Mouse (Mus musculus) liver, adult 2 months (tissue): Measurements from ENCODE around the gene Stxbp1. TPM values are rescaled to one million over a fixed set of nuclear protein-coding genes. Genes with fewer than 3 reads are reported as not detected.

Experiments
- DNase-seq: peaks from one replicate; pipeline ENCODE4 v3.0.0-alpha.2; 2011; ENCODE audit warnings: low read depth, low spot score; ENCODE audit errors: extremely low read depth
- H3K27ac ChIP-seq: fragments of 200-500 bp; replicated peaks from 2 replicates; pipeline ENCODE4 v1.5.1; 2012; ENCODE audit warnings: low read depth, mild to moderate bottlenecking, control low read depth, inconsistent platforms, low read length; ENCODE audit not compliant: insufficient read depth
- H3K27me3 ChIP-seq: fragments of 200-500 bp; 2 replicates; pipeline ENCODE4 v1.6.1; 2012; ENCODE audit warnings: mild to moderate bottlenecking, moderate library complexity, low read length, inconsistent platforms; ENCODE audit not compliant: control insufficient read depth, insufficient read depth
- H3K36me3 ChIP-seq: fragments of 200-500 bp; 2 replicates; pipeline ENCODE4 v1.6.1; 2012; ENCODE audit warnings: low read length, inconsistent platforms; ENCODE audit not compliant: control insufficient read depth, insufficient read depth
- H3K4me1 ChIP-seq: fragments of 200-500 bp; 2 replicates; pipeline ENCODE4 v1.6.1; 2011; ENCODE audit warnings: low read length; ENCODE audit not compliant: control insufficient read depth, insufficient read depth
- H3K4me3 ChIP-seq: fragments of 200-500 bp; 2 replicates; pipeline ENCODE4 v1.5.1; 2011; ENCODE audit warnings: low read depth, mild to moderate bottlenecking, control low read depth, low read length, moderate library complexity; ENCODE audit not compliant: insufficient read depth
- H3K79me2 ChIP-seq: fragments of 200-500 bp; 2 replicates; pipeline ENCODE4 v1.6.1; 2012; ENCODE audit warnings: inconsistent platforms, mild to moderate bottlenecking, low read length, moderate library complexity; ENCODE audit not compliant: control insufficient read depth, insufficient read depth
- H3K9ac ChIP-seq: fragments of 200-500 bp; 2 replicates; pipeline ENCODE4 v1.6.1; 2012; ENCODE audit warnings: low read depth, mild to moderate bottlenecking, control low read depth, inconsistent platforms, low read length
- CTCF ChIP-seq: fragments of 200-500 bp; IDR thresholded peaks from 2 replicates; pipeline ENCODE4 v1.5.1; 2011; ENCODE audit warnings: low read depth, low read length, control low read depth
- POLR2A ChIP-seq: fragments of 200-500 bp; IDR thresholded peaks from 2 replicates; pipeline ENCODE4 v1.6.1; 2011; ENCODE audit warnings: low read length, control low read depth; ENCODE audit not compliant: insufficient read depth; ENCODE audit errors: extremely low read depth
- whole genome bisulfite sequencing: fragments of 180-500 bp; shearing (Covaris S2); methylation state at CpG from one replicate; pipeline ENCODE4 v1.1.7; 2018; 5-methylcytosine and 5-hydroxymethylcytosine counted together
- polyA plus RNA-seq: library from polyadenylated mRNA; depleted of rRNA; stranded (reverse); fragments of >200 nt; gene quantifications from 2 replicates; pipeline ENCODE4 v1.2.3, GENCODE M21; 2012; rRNA removed
- total RNA-seq: library from RNA; depleted of rRNA; stranded (reverse); fragments of >200 nt; gene quantifications from 2 replicates; pipeline ENCODE4 v1.2.3, GENCODE M21; 2014; rRNA removed

The Stxbp1 gene
- total RNA-seq (0.74 and 1.7 TPM in 2 replicates), polyA plus RNA-seq (1.3 and 1.6 TPM in 2 replicates)

DNA sequence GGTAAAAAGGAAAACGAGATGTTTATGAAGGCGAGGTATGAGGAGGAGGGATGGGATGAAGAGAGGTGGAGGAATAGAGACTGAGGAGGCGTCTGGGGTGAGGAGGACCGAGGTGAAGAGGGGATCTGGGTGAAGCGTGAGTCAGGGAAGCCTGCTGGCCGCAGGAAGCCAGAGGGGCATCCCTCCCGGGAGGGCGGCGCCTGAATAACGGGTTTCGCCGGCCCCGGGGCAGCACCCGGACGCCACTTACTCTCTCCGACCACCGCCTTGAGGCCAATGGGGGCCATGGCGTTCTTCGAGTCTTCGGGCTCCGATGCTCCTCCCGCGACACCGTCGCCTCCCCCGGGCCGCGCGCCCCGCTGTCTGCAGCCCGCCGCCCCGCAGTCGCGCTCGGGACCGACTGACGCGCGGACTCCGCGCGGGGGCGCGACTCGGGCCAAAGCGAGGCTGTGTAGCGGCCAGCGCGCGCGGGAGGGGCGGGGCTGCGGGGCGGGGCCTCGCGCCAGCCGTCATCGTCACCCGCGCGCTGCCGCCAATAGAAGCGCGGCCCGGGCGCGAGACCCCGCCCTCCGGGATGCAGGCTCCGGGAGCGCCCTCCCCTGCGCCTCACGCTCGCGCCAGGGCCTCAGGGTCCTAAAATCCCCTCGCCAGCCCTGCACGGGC lies at the start of gene Stxbp1:
Stxbp1 (minus strand) TSS at position 441 of the 663 bp plus-strand sequence.
- Histone ChIP-seq H3K4me3 (peak within 1 kb of the TSS; percentile 86), H3K79me2 (no peaks in the 10 kb centered on the region), H3K9ac (peak within 1 kb of the TSS; percentile 87), H3K27me3 (no peaks in the 10 kb centered on the region; the same call in 1 of the 2 replicates), H3K36me3 (no peaks in the 10 kb centered on the region), H3K4me1 (peaks cover 4% of the 10 kb centered on the region; the same call in 1 of the 2 replicates), H3K27ac (peak within 1 kb of the TSS; percentile 37)
- peak; percentile 51 for DNase-seq
- TF ChIP-seq CTCF (no peak), POLR2A (no peak)
- WGBS: under 1% methylated on average over 78 of the region's 78 CpGs

DNA sequence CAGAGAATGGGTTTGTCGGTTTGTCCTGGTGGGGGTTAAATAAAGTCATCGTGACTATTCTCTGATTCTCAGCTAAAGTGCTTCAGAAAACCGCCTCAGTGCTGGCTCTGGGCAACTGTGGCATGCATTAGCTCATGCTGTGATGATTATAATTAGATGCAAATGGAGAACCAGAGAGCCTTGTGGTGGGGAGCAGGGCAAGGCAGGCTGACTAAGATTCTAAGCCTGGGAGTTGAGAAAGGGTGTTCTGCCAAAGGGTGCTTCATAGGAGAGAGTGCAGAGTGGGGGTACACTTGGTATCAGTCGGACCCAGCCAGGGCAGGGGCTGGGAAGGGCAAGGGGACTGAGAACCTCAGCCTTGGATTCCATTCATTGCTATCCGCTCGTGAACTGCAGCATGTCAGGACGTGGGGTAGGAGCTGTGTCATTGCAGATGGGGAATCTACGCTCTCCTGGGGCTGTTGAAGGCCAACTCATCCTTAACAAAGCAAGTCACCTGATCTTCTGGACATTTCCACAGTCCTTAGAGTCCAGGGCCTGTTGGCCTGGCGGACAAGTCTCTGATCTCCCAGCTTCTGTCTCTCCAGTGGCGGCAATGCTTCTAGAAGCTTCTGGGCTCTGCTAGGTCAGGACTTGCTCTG lies 49.6 kb upstream of the Stxbp1 start:
- Histone ChIP-seq H3K4me3 (no peak overlapping the region), H3K36me3 (no peaks in the 10 kb centered on the region), H3K27ac (no peak overlapping the region), H3K79me2 (no peaks in the 10 kb centered on the region), H3K9ac (no peak overlapping the region), H3K4me1 (peaks cover 2% of the 10 kb centered on the region; the same call in 1 of the 2 replicates), H3K27me3 (no peaks in the 10 kb centered on the region)
- DNase-seq: no peak
- WGBS: 87% methylated on average over 10 of the region's 10 CpGs
- TF ChIP-seq CTCF: no peak
- TF ChIP-seq POLR2A: no peak

DNA sequence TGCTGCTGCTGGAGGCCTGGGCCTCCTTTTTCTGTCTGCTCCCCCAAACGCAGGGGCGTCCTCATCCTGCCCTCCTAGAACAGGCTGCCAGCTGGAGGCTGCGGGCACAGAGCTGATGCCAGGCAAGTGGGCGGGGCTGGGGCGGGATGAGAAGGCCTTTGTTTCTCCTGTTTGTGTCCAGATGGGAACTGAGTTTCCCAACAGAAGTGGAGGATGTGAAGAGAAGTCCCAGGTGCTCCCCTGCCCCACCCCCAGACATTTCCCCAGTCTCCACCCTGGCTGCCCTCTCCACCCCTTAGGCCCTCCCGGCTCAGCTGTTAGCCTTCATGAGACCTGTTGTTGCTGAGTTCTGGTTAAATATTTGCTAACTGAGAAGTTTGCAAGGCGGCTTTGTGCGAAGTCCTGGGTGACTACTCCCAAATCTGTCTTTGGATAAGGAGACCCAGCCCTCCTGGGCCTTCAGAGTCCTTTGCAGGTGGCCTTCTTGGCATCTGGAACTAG lies 48.6 kb upstream of the Stxbp1 start:
- Histone ChIP-seq H3K27me3 (no peaks in the 10 kb centered on the region), H3K79me2 (no peaks in the 10 kb centered on the region), H3K4me3 (no peak overlapping the region), H3K4me1 (peaks cover 2% of the 10 kb centered on the region; the same call in 1 of the 2 replicates), H3K27ac (no peak overlapping the region), H3K9ac (no peak overlapping the region), H3K36me3 (no peaks in the 10 kb centered on the region)
- peak; percentile 30 for DNase-seq
- WGBS: 30% methylated on average over 8 of the region's 8 CpGs
- no peak for TF ChIP-seq CTCF
- no peak for TF ChIP-seq POLR2A

DNA sequence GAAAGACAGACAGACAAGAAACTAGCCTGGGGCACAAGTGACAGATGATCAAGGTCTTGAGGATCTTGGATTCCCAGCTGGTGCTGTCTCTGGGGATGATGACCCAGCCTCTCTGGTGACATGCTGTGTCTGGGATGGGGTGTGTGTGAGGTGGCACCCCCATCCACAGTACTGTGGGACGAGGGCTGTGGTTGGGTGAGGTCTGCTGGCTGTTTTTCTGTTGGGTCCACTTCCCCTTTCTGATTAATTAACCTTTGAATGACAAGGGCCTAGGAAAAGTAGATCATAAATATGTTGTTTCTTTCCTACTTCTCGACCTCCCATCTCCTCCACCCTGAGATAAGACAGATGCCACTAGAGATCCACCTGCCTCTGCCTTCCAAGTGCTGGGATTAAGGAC lies 47.1 kb upstream of the Stxbp1 start:
- no peaks in the 10 kb centered on the region for H3K79me2 ChIP-seq
- no peak overlapping the region for H3K27ac ChIP-seq
- no peak for DNase-seq
- H3K9ac ChIP-seq: no peak overlapping the region
- no peak overlapping the region for H3K4me3 ChIP-seq
- no peaks in the 10 kb centered on the region for H3K27me3 ChIP-seq
- WGBS: 79% methylated on average over 2 of the region's 2 CpGs
- TF ChIP-seq POLR2A: no peak
- TF ChIP-seq CTCF: no peak
- peaks cover 2% of the 10 kb centered on the region; the same call in 1 of the 2 replicates for H3K4me1 ChIP-seq
- H3K36me3 ChIP-seq: no peaks in the 10 kb centered on the region

DNA sequence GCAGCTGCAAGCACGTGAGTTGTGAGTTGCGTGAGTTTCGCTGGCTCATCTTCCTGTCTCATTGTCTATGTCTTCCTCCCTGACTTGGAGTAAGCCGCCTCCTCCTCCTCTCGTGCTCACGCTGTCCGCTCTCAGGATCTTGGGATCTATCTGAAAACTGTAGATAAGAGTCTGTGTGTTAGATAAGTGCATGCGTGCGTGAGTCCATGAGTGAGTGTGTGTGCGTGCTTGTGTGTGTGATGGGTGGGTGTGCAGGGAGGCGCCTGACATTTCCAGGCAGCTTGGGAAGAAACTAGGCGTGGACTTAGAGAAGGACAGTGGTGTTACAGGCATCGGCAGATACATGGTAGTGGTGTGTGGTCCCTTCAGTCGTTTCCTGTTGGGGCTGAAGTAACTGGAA lies 45.4 kb upstream of the Stxbp1 start:
- TF ChIP-seq CTCF (no peak), POLR2A (no peak)
- H3K36me3 ChIP-seq: no peaks in the 10 kb centered on the region
- no peak overlapping the region for H3K27ac ChIP-seq
- H3K9ac ChIP-seq: no peak overlapping the region
- H3K4me3 ChIP-seq: no peak overlapping the region
- WGBS: 83% methylated on average over 14 of the region's 14 CpGs
- DNase-seq: no peak
- H3K27me3 ChIP-seq: no peaks in the 10 kb centered on the region
- peaks cover 2% of the 10 kb centered on the region; the same call in 1 of the 2 replicates for H3K4me1 ChIP-seq
- no peaks in the 10 kb centered on the region for H3K79me2 ChIP-seq
